Mouse (Mus musculus): ENCODE data around the gene Klhdc7b.
A peak's percentile ranks its signal among the peaks of the same experiment; 100 is the strongest.

Gene Klhdc7b

DNA sequence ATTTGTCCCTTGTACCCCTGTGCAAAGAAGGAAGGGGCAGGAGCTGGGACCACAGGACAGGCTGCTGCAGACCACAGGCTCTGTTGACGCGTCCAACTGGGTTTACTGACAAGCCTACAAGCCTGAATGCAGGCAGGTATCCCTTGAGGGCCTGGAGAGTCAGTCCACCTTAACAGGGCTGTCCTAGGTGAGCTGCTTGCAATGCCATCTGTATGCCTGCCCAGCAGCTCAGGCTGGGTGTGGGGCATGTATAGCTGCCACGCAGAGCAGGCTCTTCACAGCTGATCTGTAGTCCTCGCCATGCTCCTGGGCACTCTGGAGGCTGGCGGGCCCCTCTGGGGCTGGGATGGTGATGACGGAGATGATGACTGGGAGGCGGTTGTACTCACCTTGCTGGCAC lies at the start of gene Klhdc7b:
Gene Klhdc7b, plus strand, starts transcription at position 301 of the 400 bp plus-strand sequence.
- no peak for DNase-seq (ENCODE audit: low spot score in 2 of 2)

DNA sequence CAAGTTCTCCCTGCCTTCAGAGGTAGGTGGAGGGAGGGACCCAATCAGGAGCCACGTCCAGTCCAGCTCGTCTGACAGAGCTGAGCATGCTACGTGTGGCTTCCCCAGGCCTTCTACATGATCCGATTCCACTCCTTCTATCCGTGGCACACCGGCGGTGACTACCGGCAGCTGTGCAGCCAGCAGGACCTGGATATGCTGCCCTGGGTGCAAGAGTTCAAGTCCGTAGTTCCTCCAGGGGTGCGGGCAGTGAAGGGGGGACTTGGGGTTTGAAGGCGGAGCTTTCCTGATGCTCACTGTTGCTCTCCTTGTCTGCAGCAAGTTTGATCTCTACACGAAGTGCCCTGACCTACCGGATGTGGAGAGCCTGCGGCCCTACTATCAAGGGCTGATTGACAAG lies 48.3 kb upstream of the Klhdc7b start:
- DNase-seq (ENCODE audit: low spot score in 2 of 2) = no peak

DNA sequence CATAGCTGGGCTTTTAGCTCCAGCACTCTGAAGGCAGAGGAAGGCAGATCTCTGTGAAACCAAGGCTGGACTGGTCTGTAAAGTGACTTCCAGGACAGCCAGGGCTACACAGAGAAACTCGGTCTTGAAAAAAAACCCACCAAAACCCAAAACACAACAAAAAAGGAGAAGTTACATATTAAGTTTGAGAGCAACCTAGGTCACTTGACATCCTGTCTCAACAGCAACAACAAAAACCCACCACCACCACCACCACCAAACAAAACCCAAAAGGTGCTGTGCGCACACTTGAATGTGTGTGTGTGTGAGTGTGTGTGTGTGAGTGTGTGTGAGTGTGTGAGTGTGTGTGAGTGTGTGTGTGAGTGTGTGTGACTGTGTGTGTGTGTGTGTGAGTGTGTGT lies 45.0 kb upstream of the Klhdc7b start:
- DNase-seq (ENCODE audit: low spot score in 2 of 2) = no peak

DNA sequence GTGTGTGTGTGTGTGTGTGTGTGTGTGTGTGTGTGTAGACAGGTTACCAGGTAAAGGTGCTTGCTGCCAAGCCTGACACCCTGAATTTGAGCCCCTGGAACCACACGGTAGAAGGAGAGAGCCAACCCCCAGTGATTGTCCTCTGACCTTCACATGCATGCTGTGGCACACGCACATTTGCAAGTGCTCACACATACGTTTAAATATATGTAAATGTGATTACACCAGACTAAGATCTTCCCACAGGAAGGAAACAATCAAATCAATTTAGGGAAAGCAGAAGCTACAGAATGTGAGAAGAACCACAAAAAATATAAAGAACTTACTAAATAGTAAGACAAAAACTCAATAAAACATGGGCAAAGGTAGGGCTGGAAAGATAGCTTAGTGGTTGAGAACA lies 44.6 kb upstream of the Klhdc7b start:
- no peak for DNase-seq (ENCODE audit: low spot score in 2 of 2)

DNA sequence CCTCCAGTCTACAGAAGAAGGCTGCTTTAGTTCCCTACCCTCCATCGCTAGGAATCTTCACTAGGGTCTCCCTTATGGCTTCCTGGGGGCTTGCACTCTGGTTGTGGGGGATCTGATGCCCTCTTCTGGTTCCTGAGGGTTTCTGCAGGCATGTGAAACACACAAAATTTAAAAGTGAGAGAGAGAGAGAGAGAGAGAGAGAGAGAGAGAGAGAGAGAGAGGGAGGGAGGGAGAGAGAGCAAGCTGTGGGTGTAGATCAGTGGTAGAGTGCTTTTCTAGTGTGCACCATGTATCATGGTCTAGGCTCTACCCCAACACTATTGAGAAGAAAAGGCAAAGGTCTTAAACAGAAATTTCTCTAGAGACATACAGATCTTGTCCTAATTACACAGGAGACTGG lies 43.0 kb upstream of the Klhdc7b start:
- DNase-seq (ENCODE audit: low spot score in 2 of 2) = no peak

DNA sequence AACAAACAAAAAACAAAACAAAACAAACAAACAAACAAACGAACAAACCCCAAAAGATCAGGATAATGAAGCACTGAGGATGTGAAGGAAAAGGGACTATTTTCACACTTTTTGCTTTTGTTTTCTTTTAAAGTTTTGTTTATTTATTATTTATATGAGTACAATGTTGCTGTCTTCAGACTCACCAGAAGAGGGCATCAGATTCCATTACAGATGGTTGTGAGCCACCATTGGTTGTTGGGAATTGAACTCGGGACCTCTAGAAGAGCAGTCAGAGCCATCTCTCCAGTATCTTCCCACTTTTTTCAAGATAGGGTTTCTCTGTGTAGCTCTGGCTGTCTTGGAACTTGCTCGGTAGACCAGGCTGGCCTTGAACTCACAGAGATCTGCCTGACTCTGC lies 41.4 kb upstream of the Klhdc7b start:
- no peak for DNase-seq (ENCODE audit: low spot score in 2 of 2)

DNA sequence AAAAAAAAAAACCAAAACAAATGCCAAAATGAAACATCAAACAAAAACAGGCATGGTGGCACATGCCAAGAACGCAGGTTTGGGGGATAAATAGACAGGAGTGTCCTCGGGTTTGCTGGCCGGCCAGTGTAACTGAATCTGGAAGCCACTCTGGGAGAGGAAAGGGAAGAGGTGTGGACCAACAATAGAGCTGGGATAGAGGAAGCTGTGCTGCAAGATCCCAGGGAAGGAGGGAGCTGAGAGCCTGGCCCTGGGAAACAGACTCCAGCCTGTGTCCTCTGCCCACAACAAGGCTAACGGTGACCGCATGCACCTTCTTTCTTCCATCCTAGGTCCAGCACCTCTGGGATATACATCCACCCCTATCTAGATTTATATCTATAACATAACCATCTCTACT lies 34.3 kb upstream of the Klhdc7b start:
- no peak for DNase-seq (ENCODE audit: low spot score in 2 of 2)

DNA sequence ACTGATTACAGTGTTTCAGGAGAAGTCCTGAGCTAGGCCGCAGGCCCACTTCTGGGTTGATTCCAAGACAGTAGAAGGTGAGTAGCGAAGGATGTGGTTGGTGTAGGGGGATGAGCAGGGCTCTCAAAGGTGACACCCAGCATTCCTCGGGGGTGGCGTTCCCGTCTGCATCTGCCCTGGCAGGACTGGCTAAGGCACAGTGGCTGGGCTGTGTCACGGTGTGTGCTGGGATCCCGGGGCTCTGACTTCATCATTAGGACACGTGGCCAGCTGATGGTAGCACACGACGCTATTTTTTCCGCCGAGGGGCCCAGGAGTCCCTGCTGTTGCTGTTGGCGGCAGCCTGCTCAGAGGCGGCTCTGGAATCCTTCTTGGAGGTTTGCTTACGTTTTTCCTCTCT lies 33.4 kb upstream of the Klhdc7b start:
- no peak for DNase-seq (ENCODE audit: low spot score in 2 of 2)

DNA sequence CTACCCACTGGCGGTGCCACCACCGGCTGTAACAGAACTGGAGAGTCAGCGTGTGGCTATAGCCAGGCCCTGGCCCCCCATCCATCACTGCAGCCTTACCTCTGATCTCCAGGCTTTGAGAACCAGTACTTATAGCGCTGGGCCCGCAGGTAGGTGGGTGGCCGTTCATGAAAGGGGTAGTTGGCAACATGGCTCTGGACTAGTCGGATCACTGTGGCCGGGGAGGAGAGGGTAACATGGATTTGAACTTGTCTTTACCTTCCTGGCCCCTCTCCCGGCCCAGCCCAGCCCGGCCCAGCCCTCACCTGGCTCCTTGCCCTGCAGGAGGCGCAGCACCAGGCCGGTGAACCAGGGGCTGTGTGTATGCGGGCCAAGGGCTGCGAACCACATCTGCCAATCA lies 32.7 kb upstream of the Klhdc7b start:
- no peak for DNase-seq (ENCODE audit: low spot score in 2 of 2)

DNA sequence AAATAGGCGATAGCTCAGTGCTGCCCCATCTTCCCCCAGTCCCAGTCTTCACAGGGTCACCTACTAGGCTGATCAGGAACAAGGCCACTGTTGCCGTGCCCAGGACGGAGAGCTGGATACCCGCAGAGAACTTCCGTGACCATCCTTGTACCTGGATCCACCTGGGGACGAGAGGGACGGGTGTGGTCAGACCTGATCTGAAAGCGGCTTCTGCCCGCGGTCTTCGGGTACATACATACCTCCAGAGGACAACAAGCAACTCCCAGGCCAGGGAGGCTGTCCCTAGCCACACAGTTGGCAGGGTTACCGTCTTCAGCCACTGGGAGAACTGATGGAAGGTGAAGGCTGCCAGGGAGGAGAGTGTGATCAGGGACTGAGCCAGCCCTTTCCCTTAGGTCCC lies 31.9 kb upstream of the Klhdc7b start:
- no peak for DNase-seq (ENCODE audit: low spot score in 2 of 2)

DNA sequence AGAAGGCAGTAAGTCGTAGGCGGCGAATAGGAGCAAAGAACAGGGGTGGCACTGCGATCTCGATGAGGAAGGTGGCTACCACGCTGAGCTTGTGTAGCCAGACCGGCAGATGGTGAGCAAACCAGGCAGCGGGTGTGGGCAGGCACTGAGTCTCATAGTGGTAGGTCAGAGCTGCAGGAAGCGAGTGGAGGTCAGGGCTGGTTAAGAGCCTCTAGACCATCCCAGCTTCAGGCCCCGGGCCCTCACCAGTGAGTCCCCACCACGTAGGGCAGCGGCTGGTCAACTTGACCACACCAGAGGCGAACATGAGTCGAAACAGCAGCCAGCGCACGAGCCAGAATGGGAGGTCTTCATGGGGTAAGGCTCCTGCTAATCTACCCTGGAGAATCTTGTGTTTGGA lies 30.9 kb upstream of the Klhdc7b start:
- DNase-seq (ENCODE audit: low spot score in 2 of 2) = no peak

DNA sequence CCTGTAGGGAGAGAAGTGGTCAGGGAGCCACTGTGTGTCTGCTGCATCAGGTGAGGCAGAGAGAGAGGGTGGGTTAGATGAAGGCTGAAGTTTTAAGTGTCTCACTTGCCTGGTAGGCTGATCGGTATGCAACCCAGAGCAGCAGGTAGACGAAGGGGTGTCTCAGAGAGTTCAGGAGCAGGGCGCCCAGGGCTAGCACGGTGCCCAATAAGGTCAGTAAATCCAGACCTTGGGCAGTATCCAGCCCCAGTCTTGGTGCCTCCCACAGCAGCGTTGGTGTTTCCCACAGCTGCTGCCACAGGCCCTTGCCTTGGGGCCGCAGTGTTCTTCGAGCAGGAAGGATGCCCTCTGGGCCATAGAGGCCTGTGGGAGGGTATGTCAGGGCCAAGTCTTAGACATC lies 30.3 kb upstream of the Klhdc7b start:
- DNase-seq (ENCODE audit: low spot score in 2 of 2) = no peak

DNA sequence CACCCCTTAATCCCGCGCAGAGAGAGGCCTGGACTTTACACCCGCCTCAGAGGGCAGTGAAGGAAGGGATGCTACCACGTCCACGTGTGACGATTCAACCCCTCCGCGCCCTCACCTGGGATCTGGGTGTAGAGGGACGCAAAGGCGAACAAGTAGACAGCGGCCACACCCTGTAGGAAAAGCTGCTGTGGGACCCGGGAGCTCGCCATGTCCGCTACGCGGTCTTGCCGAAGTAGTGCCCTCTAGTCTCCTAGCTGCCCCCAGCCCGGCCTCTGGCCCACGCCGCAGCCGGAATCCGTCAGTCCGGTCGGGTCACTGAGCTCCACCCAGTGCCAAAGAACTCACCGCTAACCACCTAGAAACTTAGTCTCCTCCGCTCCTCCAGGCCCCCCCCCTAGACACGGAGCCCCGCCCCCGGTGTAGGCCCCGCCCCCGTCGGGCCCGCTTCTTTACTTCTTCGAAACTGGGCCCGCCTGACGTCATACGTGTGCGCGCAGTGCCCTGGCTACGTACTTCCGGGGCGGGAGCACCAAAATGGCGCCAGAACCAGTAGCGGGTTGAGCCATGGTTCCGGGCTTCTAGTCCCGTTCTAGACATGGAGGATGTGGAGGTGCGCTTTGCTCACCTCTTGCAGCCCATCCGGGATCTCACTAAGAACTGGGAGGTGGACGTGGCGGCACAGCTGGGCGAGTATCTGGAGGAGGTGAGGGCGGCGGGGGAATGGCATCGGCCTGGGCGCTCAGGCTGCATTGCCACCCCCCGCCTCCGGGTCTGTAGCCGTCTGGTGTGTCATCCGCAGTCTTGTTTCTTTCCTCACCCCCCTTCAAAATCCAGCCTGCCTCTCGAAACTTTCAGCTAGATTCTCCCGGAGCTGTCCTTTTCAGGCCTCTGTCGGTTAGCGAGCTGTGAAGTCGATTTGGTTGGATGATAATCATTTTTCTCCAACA lies 29.2 kb upstream of the Klhdc7b start, which contains the start of the genes Lmf2 and Ncaph2:
Gene Lmf2, minus strand, starts transcription at position 419 of the 947 bp plus-strand sequence.
Gene Ncaph2, plus strand, starts transcription at position 479 of the 947 bp plus-strand sequence.
- DNase-seq (ENCODE audit: low spot score in 2 of 2) = peak; percentile 92 to 96

DNA sequence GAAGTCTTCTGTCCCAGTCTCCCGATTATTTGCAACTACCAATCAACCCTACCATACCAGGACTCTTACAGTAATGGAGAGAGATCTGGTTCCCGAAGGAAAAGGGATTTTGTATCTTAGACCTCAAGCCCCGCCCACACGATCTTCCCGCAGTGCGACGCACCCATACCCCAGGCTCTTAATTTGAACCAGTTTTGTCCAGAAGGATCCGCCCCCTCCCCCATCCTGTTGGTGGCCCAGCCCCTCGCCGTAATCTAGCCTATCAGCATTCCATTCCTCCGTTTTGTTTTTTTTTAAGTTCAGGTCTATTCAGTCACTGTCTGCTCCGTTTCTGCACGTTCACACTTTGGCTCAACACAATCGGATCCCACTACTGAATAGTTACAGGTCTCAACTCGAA lies 28.3 kb upstream of the Klhdc7b start:
- DNase-seq (ENCODE audit: low spot score in 2 of 2) = peak; percentile 73 to 78

DNA sequence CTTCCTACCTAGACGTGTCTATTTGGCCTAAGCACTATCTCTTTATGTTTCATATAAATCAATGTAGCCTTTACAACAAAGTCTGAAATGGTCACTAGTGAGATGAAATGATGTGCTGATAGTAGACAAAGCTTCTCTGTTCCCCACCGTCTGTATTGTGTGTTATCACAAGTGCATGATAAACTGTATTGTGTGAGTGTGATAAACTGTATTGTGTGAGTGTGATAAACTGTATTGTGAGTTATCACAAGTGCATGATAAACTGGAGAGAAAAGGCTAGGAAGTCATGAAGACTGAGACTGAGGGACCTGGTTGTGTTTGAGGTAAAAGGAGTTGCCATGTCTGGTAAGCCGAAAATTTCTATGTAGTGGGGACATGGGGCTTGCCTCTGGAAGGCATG lies 25.9 kb upstream of the Klhdc7b start:
- no peak for DNase-seq (ENCODE audit: low spot score in 2 of 2)

DNA sequence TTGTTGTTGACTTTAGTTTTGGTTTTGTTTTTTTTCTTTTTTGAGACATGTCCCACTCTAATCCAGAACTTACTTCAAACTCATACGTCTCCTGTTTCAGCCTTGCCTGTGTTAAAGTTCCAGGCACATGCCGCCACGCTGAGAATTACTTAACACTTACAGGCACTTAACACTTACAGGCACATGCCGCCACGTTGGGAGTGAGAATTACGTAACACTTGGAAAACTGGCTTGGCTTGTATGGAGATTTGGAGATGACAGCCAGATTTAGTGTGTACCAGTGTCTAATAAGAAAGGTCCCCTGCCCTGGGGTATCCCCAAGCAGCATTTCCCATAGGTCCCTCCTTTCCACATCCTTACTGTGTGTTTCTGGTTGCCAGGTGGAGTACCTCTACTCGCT lies 21.7 kb upstream of the Klhdc7b start:
- no peak for DNase-seq (ENCODE audit: low spot score in 2 of 2)

DNA sequence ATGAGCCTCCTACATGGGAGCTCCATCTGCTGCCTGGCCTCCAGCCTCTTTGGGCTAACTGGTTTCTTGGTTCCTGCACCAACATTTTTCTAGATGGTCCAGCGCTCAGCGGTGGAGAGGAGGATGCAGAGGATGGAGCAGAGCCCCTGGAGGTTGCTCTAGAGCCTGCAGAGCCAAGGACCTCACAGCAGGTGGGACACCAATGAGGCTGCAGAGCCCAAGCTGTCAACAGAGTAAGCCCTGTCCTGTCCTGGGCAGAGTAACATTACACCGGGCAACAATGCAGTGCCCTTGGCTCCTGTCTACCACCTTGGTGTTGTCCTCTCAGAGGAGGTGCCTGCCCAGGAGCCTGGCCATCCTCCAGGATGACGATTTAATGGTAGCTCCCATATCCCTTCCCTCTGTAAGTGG lies 19.6 kb upstream of the Klhdc7b start:
- no peak for DNase-seq (ENCODE audit: low spot score in 2 of 2)

DNA sequence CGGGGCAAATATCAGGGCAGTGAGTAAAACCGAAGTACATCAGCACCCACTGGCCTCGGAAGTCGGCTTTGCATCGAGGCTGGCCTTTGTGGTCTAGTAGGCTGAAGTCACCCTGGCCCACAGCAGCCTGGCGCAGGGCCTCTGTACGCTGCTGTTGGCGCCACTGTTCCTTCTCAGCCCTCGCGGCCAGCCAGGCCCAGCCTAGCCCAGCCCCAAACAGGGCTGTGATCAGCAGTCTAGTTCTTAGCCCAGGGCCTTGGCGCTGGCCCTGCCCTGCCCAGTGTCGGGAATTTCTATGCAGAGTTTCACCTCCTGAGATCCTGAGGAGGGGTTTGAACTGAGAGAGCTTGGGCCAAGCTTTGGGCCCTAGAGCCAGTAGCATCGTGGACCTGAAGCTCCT lies 12.6 kb upstream of the Klhdc7b start:
- DNase-seq (ENCODE audit: low spot score in 2 of 2) = no peak

DNA sequence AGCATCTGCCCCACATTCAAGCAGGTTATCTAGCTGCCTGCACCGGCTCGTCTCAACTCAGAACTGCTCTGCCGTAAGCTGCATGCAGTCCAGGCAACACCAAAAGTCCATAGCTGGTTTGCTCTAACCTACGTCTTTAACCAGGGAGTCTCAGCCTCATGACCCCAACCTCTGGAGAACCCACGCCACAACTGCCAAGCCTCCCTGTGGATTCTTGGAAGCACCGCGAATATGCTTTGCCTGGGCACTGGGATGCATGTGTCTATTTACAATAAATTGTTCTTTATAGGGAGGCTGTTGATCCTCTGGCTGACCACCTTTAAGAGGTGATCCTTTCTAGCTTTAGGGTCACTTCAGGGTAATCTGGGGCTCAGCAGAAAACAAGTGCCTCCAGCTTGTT lies 12.2 kb upstream of the Klhdc7b start:
- DNase-seq (ENCODE audit: low spot score in 2 of 2) = no peak

DNA sequence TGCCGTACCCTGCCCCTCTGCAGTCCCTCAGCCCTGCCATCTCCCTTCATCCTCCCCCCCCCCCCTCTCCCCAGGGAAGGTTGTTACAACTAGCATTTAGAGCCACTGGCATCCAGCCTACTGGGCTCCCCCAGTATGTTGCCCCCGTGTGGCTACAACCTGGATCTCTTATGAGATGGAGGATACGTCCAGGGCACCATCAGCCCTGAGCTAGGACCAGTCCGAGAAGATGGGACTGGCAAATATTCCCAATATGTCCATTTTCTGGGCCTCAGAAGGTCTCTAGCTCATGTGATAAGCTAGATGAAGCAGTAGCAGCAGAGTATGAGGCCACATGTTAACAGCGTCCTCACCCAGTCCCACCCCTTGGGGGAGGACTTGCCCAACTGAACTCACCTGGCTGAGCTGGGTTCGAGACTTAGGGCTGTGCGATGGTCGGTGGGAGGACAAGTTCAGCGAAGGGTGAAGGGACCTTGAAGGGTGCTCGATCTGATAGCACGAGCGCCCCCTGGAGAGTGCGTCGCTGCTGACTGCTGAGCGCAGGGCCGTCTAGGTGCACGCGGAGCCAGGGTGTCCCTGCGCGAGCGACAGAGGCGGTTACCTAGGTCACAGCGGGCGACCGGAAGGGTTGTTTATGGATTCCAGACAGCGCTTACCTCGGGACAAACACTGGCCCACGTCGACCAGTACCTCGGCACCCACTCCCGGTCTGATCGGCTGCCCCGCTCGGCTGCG lies 11.5 kb upstream of the Klhdc7b start:
- peak; percentile 83 to 93 for DNase-seq (ENCODE audit: low spot score in 2 of 2)

DNA sequence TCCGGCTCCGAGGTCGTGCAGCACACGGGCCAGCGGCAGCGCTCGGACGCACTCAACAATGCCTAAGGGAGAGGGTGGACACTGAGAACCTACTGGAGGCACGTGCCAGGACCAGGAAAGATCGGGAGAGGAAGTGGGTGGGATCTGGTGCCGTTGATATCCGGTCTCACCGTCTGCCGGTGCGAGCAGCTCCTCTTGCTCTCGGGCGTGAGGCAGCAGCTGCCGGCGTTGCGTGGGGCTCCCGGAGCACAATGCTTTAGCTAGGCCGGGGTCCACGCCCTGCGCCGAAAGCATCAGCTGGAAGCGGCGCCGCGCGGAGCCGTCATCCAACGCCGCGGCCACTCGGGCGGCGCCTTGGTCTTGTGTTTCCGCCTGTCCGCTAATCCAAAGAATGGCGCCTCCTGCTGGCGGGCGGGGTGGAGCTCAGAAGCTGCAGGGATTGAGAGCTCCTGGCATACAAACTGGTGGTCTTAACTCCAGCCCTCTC lies 10.9 kb upstream of the Klhdc7b start, which contains the start of gene Sco2:
Gene Sco2, minus strand, starts transcription at position 85 of the 487 bp plus-strand sequence.
- peak; percentile 83 to 96 for DNase-seq (ENCODE audit: low spot score in 2 of 2)

DNA sequence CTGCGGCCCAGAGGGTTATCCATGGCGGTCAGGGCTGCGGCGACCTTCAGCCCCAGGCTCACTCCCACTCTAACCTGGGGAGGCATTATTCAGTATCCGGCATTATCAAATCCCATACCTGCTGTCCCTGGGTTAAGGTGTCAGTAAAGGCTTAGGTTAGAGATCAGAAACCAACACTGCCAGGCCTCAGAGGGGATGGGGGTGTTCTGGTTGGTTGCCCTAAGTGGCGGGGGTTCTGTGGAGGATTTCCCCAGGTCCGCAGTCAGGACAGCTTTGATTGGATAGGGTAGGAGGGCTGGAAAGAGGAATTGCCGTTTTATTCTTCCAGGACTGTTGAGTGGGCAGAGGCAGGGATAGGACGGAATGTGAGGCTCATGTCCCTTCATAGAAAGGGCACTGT lies 10.4 kb upstream of the Klhdc7b start:
- DNase-seq (ENCODE audit: low spot score in 2 of 2) = no peak

All from thymus, postnatal 10 days (tissue).